Mouse (Mus musculus) forebrain, embryonic 16.5 days (tissue): ENCODE data around the gene Cdk10. TPM values are rescaled to one million over a fixed set of nuclear protein-coding genes. Genes with fewer than 3 reads are reported as not detected.
"Not testable (repeated sequence)": the region's sequence is repeated elsewhere in the genome, so short reads cannot be mapped to it uniquely, and the experiment has no call there.

Experiments
- ATAC-seq: fragments of 200-750 bp; cut with Nextera tagmentation; 2 replicates; pipeline ENCODE4 v1.8.0; 2017; ENCODE audit warnings: mild to moderate bottlenecking, moderate library complexity
- H3K27ac ChIP-seq: fragments of 300-500 bp; sonication (generic); 2 replicates; pipeline ENCODE4 v1.5.1; 2014; ENCODE audit warnings: low read length, control low read depth
- H3K27me3 ChIP-seq: fragments of 300-500 bp; sonication (generic); replicated peaks from 2 replicates; pipeline ENCODE4 v1.6.1; 2014; ENCODE audit warnings: low read length; ENCODE audit not compliant: control insufficient read depth, insufficient read depth
- H3K36me3 ChIP-seq: fragments of 300-500 bp; sonication (generic); 2 replicates; pipeline ENCODE4 v1.6.1; 2014; ENCODE audit not compliant: control insufficient read depth, insufficient read depth
- H3K4me1 ChIP-seq: fragments of 300-500 bp; sonication (generic); replicated peaks from 2 replicates; pipeline ENCODE4 v1.6.1; 2014; ENCODE audit warnings: low read length; ENCODE audit not compliant: control insufficient read depth, insufficient read depth
- H3K4me2 ChIP-seq: fragments of 300-500 bp; sonication (generic); 2 replicates; pipeline ENCODE4 v1.6.1; 2014; ENCODE audit warnings: mild to moderate bottlenecking, low read length, control low read depth
- H3K4me3 ChIP-seq: fragments of 300-500 bp; sonication (generic); replicated peaks from 2 replicates; pipeline ENCODE4 v1.5.1; 2014; ENCODE audit warnings: mild to moderate bottlenecking, low read length, control low read depth
- H3K9ac ChIP-seq: fragments of 300-500 bp; sonication (generic); replicated peaks from 2 replicates; pipeline ENCODE4 v1.6.1; 2014; ENCODE audit warnings: low read depth, low read length, control low read depth
- H3K9me3 ChIP-seq: fragments of 300-500 bp; sonication (generic); 2 replicates; pipeline ENCODE4 v1.6.1; 2016; ENCODE audit warnings: low read length; ENCODE audit not compliant: control insufficient read depth
- WGBS: fragments of 180-500 bp; shearing (Covaris S2); extraction: QIAGEN DNeasy Blood & Tissue Kit; methylation state at CpG from one replicate; pipeline ENCODE4 v1.1.7; 2014; 5-methylcytosine and 5-hydroxymethylcytosine counted together
- polyA plus RNA-seq: library from polyadenylated mRNA; unstranded; fragments of >200 nt; fragmentation: Nextera tagmentation; extraction: Ambion mirVana; gene quantifications from 2 replicates; pipeline ENCODE4 v1.2.1, GENCODE M21; 2015

Gene Cdk10
- polyA plus RNA-seq, 1 experiment from 2014 or later = 54.1 TPM

DNA sequence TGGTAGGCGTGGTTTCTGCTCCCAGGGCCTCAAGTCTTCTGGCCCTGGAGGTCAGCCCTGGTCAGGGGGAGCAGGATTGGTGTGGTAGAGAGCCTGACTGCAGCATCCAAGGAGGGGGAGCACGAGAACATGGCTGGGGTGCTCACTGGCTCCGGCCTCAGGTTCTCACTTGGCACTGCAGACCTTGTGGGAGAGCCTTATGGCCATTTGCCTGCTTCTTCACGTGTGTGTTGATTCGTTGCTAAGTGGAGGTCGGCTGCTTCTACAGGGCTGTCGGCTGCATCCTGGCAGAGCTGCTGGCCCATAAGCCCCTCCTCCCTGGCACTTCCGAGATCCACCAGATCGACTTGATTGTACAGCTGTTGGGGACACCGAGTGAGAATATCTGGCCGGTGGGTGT, 5.7 kb downstream of the Cdk10 start:
- Histone ChIP-seq H3K4me1 (peaks cover 12% of the 10 kb centered on the region), H3K27me3 (peaks cover 10% of the 10 kb centered on the region; the same call in 1 of the 2 replicates)
- WGBS = 85% methylated on average over 9 of the region's 11 CpGs
- H3K9ac ChIP-seq, ATAC-seq, H3K4me3 ChIP-seq, H3K27ac ChIP-seq, H3K4me2 ChIP-seq, H3K9me3 ChIP-seq, H3K36me3 ChIP-seq: not testable (repeated sequence)

DNA sequence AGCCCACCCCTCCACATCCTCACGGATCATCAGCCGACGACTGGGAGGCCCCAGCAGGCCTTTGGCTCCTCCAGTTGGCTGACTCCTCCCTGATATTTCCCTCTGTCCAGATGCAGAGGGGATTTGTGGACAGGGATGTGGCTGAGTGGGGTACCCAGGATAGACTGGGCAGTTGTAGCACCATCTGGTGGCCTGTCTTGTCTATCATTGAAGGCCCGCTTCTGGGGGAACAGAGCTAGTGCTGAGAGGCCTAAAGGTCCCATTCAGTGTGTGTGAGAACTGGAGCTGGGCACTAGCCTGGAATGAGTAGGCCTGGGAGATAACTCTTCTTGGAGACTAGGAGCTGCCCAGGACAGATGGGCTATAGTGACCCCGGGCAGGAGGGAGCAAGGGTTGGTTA, 7.1 kb downstream of the Cdk10 start:
- peaks cover 16% of the 10 kb centered on the region; the same call in 1 of the 2 replicates for H3K27me3 ChIP-seq
- H3K4me3 ChIP-seq = no peak overlapping the region
- ATAC-seq = no peak
- no peak overlapping the region for H3K9ac ChIP-seq
- peaks cover 17% of the 10 kb centered on the region for H3K4me1 ChIP-seq
- WGBS = 60% methylated on average over 5 of the region's 5 CpGs
- H3K36me3 ChIP-seq = peaks cover 6% of the 10 kb centered on the region
- no peak overlapping the region for H3K27ac ChIP-seq
- no peaks in the 10 kb centered on the region for H3K9me3 ChIP-seq
- no peak overlapping the region for H3K4me2 ChIP-seq

DNA sequence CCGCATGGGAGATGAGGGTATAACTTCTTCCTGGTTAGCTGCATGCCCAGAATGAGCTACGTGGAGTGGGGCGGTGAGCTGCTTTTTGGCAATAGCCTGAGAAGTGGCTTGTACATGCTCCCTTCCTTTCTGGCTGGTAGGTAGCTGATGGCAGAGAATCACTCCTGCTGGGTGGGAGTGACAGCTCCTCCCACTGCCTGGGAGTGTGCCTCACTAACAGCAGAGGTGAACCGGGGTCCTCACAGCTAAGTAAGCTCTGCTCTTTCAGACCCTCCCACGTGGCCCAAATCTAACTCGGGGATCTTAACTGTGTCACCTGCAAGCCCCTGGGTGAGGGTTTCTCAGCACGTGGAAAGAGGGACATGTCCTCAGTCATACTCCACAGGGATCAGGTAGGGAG, 7.9 kb downstream of the Cdk10 start:
- Histone ChIP-seq H3K4me3 (no peak overlapping the region), H3K27me3 (peaks cover 20% of the 10 kb centered on the region; the same call in 1 of the 2 replicates)

DNA sequence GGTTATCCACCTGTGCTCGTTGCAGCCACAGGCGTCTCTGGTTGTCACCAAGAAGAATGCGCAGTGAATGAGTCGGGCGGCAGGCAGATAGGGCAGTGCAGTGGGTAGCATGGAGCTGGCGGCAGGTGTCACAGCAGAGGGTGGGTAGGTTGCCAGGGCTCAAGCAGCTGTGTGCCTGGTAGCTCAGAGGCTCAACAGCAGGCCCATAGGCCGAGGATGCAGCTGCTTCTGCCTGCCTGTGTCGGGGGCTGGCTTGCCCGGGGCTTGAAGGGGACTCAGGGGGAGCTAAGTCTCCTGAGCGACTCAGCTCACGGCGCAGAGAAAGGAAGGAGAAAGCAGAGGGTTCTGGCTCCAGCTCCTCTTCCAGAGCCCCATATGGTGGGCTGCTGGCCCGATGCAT, 8.7 kb downstream of the Cdk10 start:
- no peak overlapping the region for H3K9ac ChIP-seq
- peaks cover 20% of the 10 kb centered on the region; the same call in 1 of the 2 replicates for H3K27me3 ChIP-seq
- no peak overlapping the region for H3K4me3 ChIP-seq
- ATAC-seq = no peak
- H3K27ac ChIP-seq = no peak overlapping the region
- no peak overlapping the region for H3K4me2 ChIP-seq
- H3K9me3 ChIP-seq = no peaks in the 10 kb centered on the region
- 61% methylated on average over 13 of the region's 13 CpGs for WGBS
- peaks cover 17% of the 10 kb centered on the region for H3K4me1 ChIP-seq
- H3K36me3 ChIP-seq = peaks cover 4% of the 10 kb centered on the region

More for the DNA sequence above, 7.9 kb downstream of the Cdk10 start:
- ATAC-seq = no peak
- 47% methylated on average over 7 of the region's 7 CpGs for WGBS
- Histone ChIP-seq H3K36me3 (peaks cover 4% of the 10 kb centered on the region), H3K9ac (no peak overlapping the region), H3K27ac (no peak overlapping the region), H3K9me3 (no peaks in the 10 kb centered on the region), H3K4me1 (peaks cover 17% of the 10 kb centered on the region), H3K4me2 (no peak overlapping the region)

DNA sequence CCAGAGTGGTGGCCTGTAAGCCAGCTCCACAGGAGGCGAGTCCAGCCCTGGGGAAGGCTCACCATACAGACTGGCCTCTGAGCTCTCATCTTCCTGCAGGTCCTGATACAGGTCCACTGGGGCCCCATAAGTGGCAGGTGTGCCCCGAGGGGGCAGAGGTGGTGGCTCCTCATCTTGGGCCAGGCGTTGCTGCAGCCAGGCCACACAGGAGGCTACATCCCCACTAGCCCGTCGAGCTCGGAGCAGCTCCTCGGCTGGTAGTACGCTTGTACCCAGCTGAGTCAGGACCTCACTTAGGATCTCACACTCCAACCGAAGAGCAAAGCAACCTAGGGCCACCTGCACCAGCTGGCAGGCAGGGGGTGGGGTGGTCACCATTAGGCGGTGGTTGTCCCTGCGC, 9.1 kb downstream of the Cdk10 start:
- H3K27me3 ChIP-seq = peaks cover 20% of the 10 kb centered on the region; the same call in 1 of the 2 replicates
- H3K4me3 ChIP-seq = no peak overlapping the region
- no peak overlapping the region for H3K9ac ChIP-seq
- H3K4me1 ChIP-seq = peaks cover 17% of the 10 kb centered on the region
- peaks cover 4% of the 10 kb centered on the region for H3K36me3 ChIP-seq
- no peak overlapping the region for H3K27ac ChIP-seq
- WGBS = 78% methylated on average over 11 of the region's 11 CpGs
- H3K9me3 ChIP-seq = no peaks in the 10 kb centered on the region
- no peak for ATAC-seq
- H3K4me2 ChIP-seq = no peak overlapping the region

DNA sequence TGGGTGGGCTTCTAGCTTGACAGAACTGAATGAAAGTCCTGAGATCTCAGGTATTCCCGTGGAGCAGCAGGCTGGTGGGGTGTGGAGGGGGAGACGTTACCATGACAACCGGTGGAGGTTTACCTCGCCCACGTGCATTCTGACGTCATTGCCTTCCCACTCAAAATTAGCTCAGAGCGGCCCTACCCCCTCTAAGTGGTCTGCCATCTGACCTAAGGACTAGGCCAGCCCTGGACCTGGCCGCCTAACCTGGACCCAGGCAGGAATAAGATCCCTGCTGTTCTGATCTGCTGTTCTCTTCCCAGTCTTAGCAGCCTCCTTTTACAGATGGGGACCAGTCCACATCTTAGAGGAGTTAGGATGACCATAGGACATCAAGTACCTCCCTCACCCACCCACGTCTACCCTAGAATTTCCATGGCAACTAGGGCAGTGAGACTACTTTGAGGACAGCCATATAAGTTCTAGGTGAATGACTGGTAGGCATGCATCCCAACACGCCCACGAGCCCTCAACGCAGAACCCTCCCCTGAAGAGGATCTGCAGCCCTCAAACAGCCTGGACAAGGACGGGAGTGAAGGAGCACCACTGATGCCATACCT, 10.4 kb downstream of the Cdk10 start:
- no peaks in the 10 kb centered on the region for H3K36me3 ChIP-seq
- ATAC-seq = 0 out of 2 replicates have a peak, but pooled peaks have one; percentile 28
- H3K27me3 ChIP-seq = peaks cover 20% of the 10 kb centered on the region; the same call in 1 of the 2 replicates
- peak overlapping the region; percentile 73 for H3K4me2 ChIP-seq
- H3K4me3 ChIP-seq = peak overlapping the region; percentile 44
- no peak overlapping the region for H3K27ac ChIP-seq
- H3K9me3 ChIP-seq = no peaks in the 10 kb centered on the region
- peak overlapping the region; percentile 61 for H3K9ac ChIP-seq
- WGBS = 32% methylated on average over 13 of the region's 13 CpGs
- H3K4me1 ChIP-seq = peaks cover 17% of the 10 kb centered on the region

DNA sequence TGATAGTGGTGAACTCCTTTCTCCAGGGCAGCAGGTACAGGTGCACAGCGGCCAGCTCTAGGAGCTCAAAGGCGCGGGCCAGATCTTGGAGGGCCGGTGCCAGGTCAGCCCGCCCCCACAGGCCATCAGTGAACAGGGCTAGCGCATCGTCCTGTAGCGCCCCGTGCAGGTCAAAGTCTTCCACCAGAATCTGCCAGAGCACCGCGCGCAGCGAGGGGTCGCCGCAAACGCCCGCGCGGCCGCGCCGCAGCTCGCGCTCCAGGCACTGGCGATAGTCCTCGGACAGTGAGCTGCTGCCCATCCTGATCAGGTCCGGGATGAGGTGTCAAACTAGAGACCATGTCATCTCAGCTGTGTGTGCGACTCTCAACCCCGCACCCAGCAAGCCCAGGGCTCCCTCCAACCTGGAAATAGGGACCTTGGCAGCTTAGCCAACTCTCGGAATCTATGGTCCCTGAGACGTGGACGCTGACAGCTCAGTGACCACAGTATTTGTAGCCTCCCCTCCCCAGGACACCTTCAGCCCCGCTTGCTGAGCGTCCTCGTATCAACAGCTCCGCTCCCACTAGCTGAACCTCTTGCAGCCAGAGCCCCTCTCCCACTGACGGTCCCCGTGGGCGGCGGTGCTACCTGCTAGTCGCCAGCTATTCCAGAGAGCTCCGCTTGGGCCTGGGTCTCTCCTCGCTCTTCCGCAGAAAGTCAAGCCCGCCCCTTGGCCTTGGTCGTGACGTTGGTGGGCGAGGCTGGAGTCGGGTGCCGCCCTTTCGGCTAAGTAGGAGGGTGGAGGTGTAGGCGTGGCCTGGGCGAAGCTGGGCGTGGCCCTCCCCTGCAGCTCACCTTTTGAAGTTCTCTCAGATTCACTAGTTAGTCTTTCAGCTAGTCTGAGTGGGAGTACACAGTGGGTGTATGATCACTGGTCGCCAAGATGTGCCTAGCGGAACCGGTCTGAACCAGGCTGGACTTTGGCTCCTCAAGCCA, 11.2 kb downstream of the Cdk10 start, which contains the start of gene Spata2l:
Gene Spata2l, minus strand, starts transcription at position 714 of the 978 bp plus-strand sequence.
- H3K27ac ChIP-seq = no peak within 1 kb of the TSS
- H3K4me2 ChIP-seq = peak within 1 kb of the TSS; percentile 73
- ATAC-seq = peak; percentile 76
- peak within 1 kb of the TSS; percentile 44 for H3K4me3 ChIP-seq
- no peaks in the 10 kb centered on the region for H3K36me3 ChIP-seq
- peak within 1 kb of the TSS; percentile 61 for H3K9ac ChIP-seq
- H3K9me3 ChIP-seq = no peaks in the 10 kb centered on the region
- 1% methylated on average over 57 of the region's 57 CpGs for WGBS
- H3K27me3 ChIP-seq = peaks cover 20% of the 10 kb centered on the region; the same call in 1 of the 2 replicates
- H3K4me1 ChIP-seq = peaks cover 17% of the 10 kb centered on the region

DNA sequence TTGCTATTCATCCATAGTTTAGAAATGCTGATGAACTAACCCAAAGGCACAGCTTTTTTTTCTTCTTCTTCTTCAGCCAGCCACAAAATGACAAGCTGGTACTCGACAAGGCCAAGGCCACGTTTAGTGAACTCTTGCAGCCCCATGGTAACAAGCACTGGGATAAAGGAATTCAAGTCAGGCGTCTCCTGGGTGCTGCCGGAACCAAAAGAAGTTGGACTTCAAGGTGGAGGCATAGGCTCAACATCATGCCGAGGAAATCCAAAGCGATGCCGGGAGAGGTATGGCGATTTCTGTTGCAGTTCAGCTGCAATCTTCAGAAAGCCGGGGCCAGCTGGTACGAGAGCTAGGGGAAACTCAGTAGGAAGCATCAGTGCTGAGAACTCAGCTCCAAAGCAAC, 14.8 kb downstream of the Cdk10 start:
- 83% methylated on average over 10 of the region's 10 CpGs for WGBS
- peaks cover 15% of the 10 kb centered on the region; the same call in 1 of the 2 replicates for H3K27me3 ChIP-seq
- no peak overlapping the region for H3K4me2 ChIP-seq
- no peak overlapping the region for H3K4me3 ChIP-seq
- peaks cover 3% of the 10 kb centered on the region; the same call in 1 of the 2 replicates for H3K36me3 ChIP-seq
- H3K27ac ChIP-seq = no peak overlapping the region
- peaks cover 17% of the 10 kb centered on the region for H3K4me1 ChIP-seq
- no peak overlapping the region for H3K9ac ChIP-seq
- ATAC-seq = no peak
- no peaks in the 10 kb centered on the region for H3K9me3 ChIP-seq
